Mouse (Mus musculus): ENCODE measurements around the gene Mybpc2.

DNA sequence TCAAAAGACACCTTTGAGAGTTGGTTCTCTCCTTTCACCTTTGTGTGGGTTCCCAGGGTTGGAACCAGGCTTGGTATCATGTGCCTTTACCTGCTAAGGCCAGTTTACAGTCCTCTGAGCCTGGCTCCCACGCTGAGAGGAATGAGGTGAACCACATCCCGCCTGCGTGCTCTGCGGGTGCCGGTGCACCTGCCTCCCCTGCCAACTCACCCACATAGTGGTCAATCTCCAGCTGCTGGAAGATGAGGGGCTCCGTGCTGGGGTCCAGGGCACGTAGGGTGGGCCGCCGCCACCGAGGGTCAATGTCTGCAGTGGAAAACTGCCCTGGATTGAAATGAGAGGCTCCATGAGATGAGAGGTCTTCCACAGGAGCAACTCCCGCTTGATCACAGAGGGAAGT lies 18.1 kb upstream of the Mybpc2 start:
- TF ChIP-seq POLR2A (IDR thresholded peaks at IDR 0.05; ENCODE audit: borderline replicate concordance, low read depth, low read length) (no peak), CTCF (IDR thresholded peaks at IDR 0.05; ENCODE audit: low read depth, low read length) (no peak)
